Mouse (Mus musculus) spleen, postnatal 14 days (tissue): ENCODE measurements around the gene Gm49333.
A peak's percentile ranks its signal among the peaks of the same experiment; 100 is the strongest.

Experiments used
- DNase-seq, 2 experiments: peaks; one replicate each; pipeline ENCODE4 v3.0.0; 2021 to 2022; ENCODE audit warnings: low spot score in 2 of 2

Gm49333 gene

GRCm38 (mm10) chr16:20611357-20612227 is at the start of gene Gm49333, which contains the start of the genes Eef1akmt4 and Alg3:
Gene Gm49333, plus strand, starts transcription at chr16:20611610.
Gene Eef1akmt4, plus strand, starts transcription at chr16:20611593.
Gene Alg3, minus strand, starts transcription at chr16:20611735.
- peak; percentile 69 to 74 for DNase-seq

- no peak for DNase-seq
These were observed 46.3 kb upstream of the Gm49333 start for GRCm38 (mm10) chr16:20565075-20565474.

- DNase-seq, result no peak
These were observed 22.0 kb upstream of the Gm49333 start, which contains the start of gene Vwa5b2 for GRCm38 (mm10) chr16:20589366-20589938. Gene Vwa5b2, plus strand, starts transcription at chr16:20589471.

GRCm38 (mm10) chr16:20589939-20590679 is 21.3 kb upstream of the Gm49333 start:
- no peak for DNase-seq

- no peak for DNase-seq
These were observed 20.8 kb upstream of the Gm49333 start for GRCm38 (mm10) chr16:20590680-20591038.

GRCm38 (mm10) chr16:20591076-20591705 is 20.2 kb upstream of the Gm49333 start:
- no peak for DNase-seq

GRCm38 (mm10) chr16:20595060-20595673 is 16.2 kb upstream of the Gm49333 start:
- no peak for DNase-seq

GRCm38 (mm10) chr16:20595737-20596136 is 15.7 kb upstream of the Gm49333 start:
- no peak for DNase-seq

GRCm38 (mm10) chr16:20596687-20597441 is 14.5 kb upstream of the Gm49333 start:
- DNase-seq, result no peak

- no peak for DNase-seq
These were observed 10.9 kb upstream of the Gm49333 start for GRCm38 (mm10) chr16:20600511-20600910.

GRCm38 (mm10) chr16:20604705-20605104 is 6.7 kb upstream of the Gm49333 start:
- DNase-seq, result no peak

GRCm38 (mm10) chr16:20610501-20611356 is 681 bp upstream of the Gm49333 start:
- DNase-seq, result peak; percentile 47 to 68

- DNase-seq, result no peak
These were observed 8.4 kb downstream of the Gm49333 start for GRCm38 (mm10) chr16:20619541-20620398.

- no peak for DNase-seq
These were observed 9.0 kb downstream of the Gm49333 start for GRCm38 (mm10) chr16:20620399-20620735.

GRCm38 (mm10) chr16:20620751-20621190 is 9.4 kb downstream of the Gm49333 start:
- DNase-seq, result no peak

- peak; percentile 40 to 44 for DNase-seq
These were observed 10.0 kb downstream of the Gm49333 start, which contains the start of gene Camk2n2 for GRCm38 (mm10) chr16:20621191-20621990. Gene Camk2n2, minus strand, starts transcription at chr16:20621287.

- no peak for DNase-seq
These were observed 10.7 kb downstream of the Gm49333 start for GRCm38 (mm10) chr16:20621991-20622685.
